Mouse (Mus musculus) E14TG2a.4 (cell line): ENCODE data around the gene Ell2.

Source experiments
- CTCF ChIP-seq: conservative IDR thresholded peaks from 2 replicates; pipeline ENCODE4 v1.5.1; 2014; ENCODE audit warnings: low read length
- POU5F1 ChIP-seq: IDR thresholded peaks from 2 replicates; pipeline ENCODE4 v1.6.1; 2014; ENCODE audit warnings: low read length, borderline replicate concordance

DNA sequence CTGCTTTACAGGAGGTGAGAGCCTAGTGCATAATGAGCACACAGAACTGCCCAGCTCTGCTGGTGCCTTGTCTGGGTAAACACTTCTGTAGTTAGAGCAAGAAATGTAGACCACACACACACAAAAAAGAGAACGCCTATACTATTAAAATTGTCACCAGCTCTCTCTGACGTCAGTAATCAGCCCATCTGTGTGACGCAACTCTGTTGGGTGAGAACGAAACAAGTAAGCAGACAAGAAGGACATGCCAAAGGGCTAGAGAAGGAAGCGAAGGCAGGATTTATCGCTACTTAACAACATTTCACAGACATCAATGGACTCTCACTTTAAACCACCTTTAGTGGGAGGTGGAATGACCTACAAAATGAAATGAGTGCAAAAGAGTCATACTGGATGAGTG, 71.6 kb downstream of the Ell2 start:
- TF ChIP-seq CTCF (no peak), POU5F1 (no peak)
